Mouse (Mus musculus) kidney, adult 2 months (tissue): ENCODE data around the gene Cog1.

Experiments
- CTCF ChIP-seq: fragments of 200-500 bp; conservative IDR thresholded peaks from 2 replicates; pipeline ENCODE4 v1.5.1; 2011; ENCODE audit warnings: low read depth, mild to moderate bottlenecking, control low read depth, low read length, moderate library complexity, mixed read lengths; ENCODE audit not compliant: insufficient read depth, insufficient read length
- POLR2A ChIP-seq: fragments of 200-500 bp; IDR thresholded peaks from one replicate; pipeline ENCODE4 v1.6.1; 2011; ENCODE audit warnings: low read depth, low read length, control low read depth

- TF ChIP-seq CTCF (no peak), POLR2A (no peak)
Measured at GRCm38 (mm10) chr11:113645181-113645580, 3.8 kb upstream of the Cog1 start.
